Mouse (Mus musculus) activated CD4-positive, CD25-positive, alpha-beta regulatory T cell, adult 4 months (primary cell): ENCODE data around the gene Cyp4f37. TPM values are rescaled to one million over a fixed set of nuclear protein-coding genes. Genes with fewer than 3 reads are reported as not detected.
"Not testable (repeated sequence)": the region's sequence is repeated elsewhere in the genome, so short reads cannot be mapped to it uniquely, and the experiment has no call there.

ENCODE experiments used
- ATAC-seq: one replicate; pipeline ENCODE4 v1.8.0; 2017
- polyA plus RNA-seq, 2 experiments: library from polyadenylated mRNA; unstranded; fragments of 100-300 nt; shearing (Covaris generic); gene quantifications; one replicate each; pipeline ENCODE4 v1.2.1; 2017

Gene Cyp4f37
- polyA plus RNA-seq, result not detected

- not testable (repeated sequence) for ATAC-seq
Measured at GRCm38 (mm10) chr17:32621018-32621417, at the start of gene Cyp4f37. Gene Cyp4f37, plus strand, starts transcription at chr17:32621309.

- ATAC-seq, result not testable (repeated sequence)
Measured at GRCm38 (mm10) chr17:32573286-32573685, 47.8 kb upstream of the Cyp4f37 start.

- no peak for ATAC-seq
Measured at GRCm38 (mm10) chr17:32577496-32578186, 43.5 kb upstream of the Cyp4f37 start.

DNA sequence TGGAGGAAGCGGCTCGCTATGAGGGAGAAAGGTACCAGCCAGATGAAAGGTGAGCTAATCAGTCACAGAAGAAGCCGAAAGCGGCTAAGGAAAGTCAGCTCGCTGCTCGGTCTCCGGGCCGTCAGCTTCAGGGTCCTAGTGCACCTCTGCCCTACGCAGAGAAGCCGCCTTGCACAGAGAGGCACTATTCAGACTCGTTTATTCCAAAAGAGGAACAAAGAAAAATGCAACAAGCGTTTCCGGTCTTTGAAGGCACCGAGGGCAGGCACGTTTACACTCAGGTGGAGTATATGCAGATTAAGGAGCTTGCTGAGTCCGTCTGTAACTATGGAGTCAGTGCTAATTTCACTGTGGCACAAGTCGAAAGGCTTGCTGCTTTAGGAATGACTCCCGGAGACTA, 24.6 kb upstream of the Cyp4f37 start:
- no peak for ATAC-seq

GRCm38 (mm10) chr17:32608055-32608454, 13.1 kb upstream of the Cyp4f37 start:
- no peak for ATAC-seq

GRCm38 (mm10) chr17:32610231-32610630, 10.9 kb upstream of the Cyp4f37 start:
- ATAC-seq, result not testable (repeated sequence)

GRCm38 (mm10) chr17:32610896-32611295, 10.2 kb upstream of the Cyp4f37 start:
- ATAC-seq, result no peak

- no peak for ATAC-seq
Measured at GRCm38 (mm10) chr17:32612417-32612816, 8.7 kb upstream of the Cyp4f37 start.

DNA sequence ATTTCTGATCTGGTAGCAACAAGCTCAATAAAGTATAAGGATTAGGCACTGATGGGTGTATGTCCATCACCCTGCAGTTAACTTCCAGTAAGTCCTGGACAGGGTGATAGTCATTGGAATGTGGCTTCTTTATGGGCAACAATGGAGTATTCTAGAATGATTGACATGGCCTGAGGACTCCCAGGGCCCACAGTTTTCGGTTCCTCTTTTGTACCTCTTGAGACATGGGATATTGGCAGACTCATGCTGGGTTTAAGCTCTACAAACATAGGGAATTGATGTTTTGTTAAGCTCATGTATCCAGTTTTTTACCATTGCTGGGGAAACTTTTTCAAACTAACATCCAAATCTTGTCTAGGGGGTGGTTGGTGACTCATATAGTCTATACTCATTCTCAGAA, 3.9 kb upstream of the Cyp4f37 start:
- no peak for ATAC-seq

DNA sequence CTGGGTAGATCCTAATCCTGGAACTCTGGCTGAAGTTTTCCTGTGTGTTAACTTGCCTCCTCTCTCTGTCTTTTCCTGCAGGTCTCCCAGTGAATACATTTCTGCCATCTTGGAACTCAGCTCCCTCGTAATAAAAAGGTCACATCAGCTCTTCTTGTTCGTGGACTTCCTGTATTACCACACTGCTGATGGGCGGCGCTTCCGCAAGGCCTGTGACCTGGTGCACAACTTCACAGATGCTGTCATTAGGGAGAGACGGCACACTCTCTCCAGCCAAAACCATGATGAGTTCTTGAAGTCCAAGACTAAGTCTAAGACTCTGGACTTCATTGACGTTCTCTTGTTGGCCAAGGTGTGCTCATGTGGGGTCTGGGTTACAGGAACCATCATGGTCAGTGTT, 8.6 kb downstream of the Cyp4f37 start:
- not testable (repeated sequence) for ATAC-seq

GRCm38 (mm10) chr17:32631936-32632335, 10.8 kb downstream of the Cyp4f37 start:
- no peak for ATAC-seq

GRCm38 (mm10) chr17:32634242-32634971, 13.3 kb downstream of the Cyp4f37 start:
- ATAC-seq, result not testable (repeated sequence)

- ATAC-seq, result peak; percentile 86
Measured at GRCm38 (mm10) chr17:32634972-32635314, 13.8 kb downstream of the Cyp4f37 start.

DNA sequence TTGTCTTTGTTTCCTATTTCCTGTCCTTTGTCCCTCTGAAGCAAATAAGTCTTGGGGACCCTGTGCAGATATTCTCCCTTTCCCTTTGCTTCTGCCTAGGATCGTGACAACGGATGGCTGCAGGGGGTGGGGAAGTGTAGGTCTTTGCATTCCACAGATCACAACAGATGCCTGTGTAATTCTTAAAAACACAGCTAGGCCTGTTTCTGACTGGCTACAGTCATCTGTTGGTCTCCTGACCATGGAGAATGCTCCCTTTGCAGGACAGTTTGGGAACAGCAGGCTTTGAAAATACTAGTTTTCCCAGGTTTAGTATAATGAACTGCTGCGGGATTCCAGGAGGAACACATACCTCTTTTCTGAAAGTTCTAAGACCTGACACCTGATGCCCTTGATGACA, 15.2 kb downstream of the Cyp4f37 start:
- ATAC-seq, result no peak

- no peak for ATAC-seq
Measured at GRCm38 (mm10) chr17:32637151-32637550, 16.0 kb downstream of the Cyp4f37 start.

DNA sequence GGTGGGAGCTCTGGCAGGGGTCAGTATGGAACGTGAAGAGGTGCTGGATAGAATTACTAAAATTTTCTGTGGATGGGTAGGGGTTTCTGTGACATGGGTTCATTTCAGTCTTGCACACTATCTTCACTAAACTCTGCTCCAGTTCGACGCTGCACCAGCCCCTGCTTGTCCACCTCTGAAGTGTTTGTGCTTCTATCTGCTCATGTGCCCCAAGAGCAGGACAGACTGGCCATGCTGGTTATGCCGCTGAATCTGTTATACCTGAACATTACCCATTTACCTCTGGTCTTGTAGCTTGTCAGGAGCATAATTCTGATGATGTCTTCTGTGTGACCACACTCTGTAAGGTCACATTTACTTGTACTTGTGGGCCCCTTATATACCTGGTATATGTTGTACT, 25.5 kb downstream of the Cyp4f37 start:
- no peak for ATAC-seq

DNA sequence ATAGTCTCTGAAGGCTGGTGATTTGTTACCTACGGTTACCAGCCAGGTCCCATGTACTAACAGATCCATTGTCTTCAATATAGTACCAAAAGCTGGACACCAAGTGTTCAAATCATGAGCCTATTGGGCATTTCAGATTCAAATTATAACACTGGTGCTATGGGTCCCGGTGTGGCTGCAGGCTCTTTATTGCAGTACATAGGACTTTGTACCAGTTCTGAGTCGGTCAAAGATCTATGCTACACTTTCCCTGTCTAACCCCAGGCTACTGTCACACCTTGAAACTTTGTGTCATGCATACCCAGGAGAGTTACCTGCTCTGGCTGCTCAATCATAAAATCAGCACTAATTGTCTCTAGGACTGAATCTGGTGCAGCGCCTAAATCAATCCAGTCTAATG, 32.8 kb downstream of the Cyp4f37 start:
- ATAC-seq, result no peak

GRCm38 (mm10) chr17:32657041-32657440, 35.9 kb downstream of the Cyp4f37 start:
- no peak for ATAC-seq

DNA sequence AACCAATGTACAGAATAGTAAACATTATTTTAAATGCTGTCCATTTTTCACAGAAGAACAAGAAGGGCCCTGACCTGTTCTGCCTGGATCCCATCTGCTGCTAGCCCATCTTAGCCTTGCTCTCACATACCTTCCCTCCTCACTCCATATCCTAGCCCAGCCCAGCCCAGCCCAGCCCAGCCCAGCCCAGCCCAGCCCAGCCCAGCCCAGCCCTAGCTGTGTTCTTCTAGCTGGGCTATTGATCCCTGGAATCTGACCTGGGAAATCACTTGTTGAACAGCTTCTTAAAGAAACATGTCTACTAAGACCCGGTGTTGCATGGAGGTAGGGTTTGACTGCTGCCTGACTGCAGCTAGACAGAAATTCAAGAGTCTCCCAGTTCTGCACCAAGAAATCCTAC, 37.1 kb downstream of the Cyp4f37 start:
- ATAC-seq, result no peak

DNA sequence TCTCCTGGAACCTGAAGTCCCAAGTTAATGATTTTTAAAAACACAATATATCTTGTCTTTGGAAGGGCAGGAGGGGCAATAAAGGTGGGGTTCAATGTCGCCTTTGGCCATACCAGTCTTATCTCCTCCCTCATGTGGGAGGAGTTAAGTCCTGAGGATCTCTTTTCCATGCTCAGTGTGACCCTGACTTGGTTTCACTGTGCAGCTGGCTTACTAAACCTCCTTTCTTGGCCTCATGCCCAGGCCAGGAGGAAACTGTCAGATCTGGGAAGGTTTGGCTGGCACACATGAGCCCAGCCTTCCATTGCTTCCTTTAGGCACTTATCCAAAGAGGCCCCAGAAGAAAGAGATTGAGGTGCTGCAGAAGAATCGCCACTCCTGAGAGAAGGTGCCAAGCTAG, 37.6 kb downstream of the Cyp4f37 start, which contains the start of gene Cyp4f40:
Cyp4f40 (plus strand) TSS at position 189 of the 400 bp plus-strand sequence.
- no peak for ATAC-seq

- no peak for ATAC-seq
Measured at GRCm38 (mm10) chr17:32673976-32674375, 52.9 kb downstream of the Cyp4f37 start.

GRCm38 (mm10) chr17:32676040-32676635, 55.0 kb downstream of the Cyp4f37 start:
- ATAC-seq, result peak; percentile 43

GRCm38 (mm10) chr17:32680404-32680803, 59.3 kb downstream of the Cyp4f37 start:
- no peak for ATAC-seq
